Mouse (Mus musculus) retina, postnatal 7 days (tissue): ENCODE data around the gene Dync1li1.

Experiments
- DNase-seq: peaks from one replicate; pipeline ENCODE4 v3.0.0-alpha.2; 2012; ENCODE audit warnings: low read depth, low spot score

Dync1li1 gene

DNA sequence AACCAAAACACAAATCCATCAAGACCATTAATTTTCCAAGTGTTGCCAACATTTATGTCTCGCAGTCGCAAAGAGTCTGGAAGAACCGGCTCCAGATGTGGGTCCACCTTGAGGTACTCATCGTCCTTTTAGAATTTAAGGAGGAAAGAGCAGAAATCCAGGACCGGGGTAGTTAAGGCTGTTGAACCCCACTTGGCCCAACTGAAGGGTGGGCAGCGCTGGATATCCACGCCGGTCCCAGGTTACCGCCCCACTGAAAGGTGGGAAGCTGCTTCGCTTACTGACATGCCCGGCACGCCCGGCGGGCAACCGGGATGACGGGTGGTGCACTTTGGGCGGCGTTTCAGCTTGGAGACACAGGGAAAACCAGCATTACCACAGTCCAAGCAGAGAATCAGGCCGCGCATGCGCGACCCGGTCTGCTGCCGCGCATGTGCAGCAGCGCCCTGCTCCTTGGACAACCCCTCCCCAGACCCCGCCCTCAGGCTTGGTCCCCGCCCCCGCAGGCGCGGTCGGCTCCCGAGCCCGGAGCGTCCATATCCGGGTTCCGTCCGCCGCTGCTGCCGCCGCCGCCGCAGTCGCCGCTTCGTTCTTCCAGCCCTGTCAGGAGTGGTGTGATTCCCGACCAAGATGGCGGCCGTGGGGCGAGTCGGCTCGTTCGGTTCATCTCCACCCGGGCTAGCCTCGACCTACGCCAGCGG is at the start of gene Dync1li1:
Dync1li1 (plus strand) TSS at position 539 of the 701 bp plus-strand sequence.
- peak; percentile 95 for DNase-seq

DNA sequence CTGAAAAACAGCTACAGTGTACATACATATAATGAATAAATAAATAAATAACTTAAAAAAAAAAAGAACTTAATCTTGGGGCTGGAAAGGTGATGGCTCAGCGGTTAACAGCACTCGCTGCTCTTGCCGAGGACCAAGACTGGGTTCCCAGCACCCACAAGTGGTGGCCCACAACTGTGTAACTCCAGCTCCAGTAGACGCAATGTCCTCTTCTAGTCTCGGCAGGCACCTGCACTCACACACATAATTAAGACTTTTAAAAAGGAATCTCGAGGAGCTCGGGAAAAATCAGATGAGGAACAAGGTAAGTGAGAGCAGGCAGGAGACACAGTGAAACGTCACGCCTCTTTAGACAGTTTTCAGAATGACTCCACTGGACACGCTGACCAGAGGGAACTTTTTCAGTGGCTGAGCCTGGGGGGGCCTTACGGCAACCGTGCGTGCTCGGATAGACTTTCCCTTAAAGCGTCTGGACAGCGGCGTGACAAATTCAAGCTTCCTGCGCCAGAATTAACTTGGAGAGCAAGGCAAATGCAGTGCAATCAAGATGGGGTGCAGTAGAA is 49.3 kb upstream of the Dync1li1 start:
- DNase-seq = no peak

DNA sequence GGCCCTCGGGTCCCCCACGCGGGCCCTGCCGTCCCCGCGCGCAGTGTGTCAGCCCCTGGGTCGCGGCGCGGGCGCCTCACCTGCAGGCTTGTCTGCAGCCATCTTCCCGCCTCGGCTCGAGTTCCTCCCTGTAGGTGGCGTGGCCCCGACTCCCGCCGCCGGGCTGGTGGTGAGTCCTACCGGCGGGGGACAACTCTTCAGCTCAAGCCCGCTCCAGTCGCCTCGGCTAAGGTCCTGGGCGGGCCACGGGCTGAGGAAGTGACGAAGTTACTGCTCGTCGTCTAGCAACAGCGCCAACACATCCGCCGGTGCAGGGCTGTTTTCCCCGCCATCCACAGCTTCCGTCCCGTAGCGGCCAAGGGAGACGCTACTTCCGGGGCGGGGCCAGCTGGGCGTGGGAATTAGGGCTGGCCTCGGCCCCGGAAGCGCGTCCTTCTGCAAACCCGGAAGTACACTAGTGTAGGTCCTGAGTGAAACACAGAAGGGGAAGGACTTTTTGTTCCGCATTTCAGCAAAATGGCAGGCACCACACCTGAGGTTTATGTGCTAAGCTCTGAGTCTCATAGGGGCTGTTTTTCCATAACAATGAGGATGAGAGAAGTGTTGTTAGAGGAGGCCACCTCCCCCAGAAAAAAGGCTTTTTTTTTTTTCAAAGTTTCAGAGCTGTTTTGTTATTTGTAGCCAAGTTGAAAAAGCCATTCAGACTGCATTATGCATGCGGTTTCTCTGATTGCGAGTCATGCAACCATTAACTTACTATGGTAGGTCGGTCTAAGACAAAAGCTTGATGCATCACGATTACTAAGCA is 48.5 kb upstream of the Dync1li1 start, which contains the start of gene Cnot10:
Cnot10 (minus strand) TSS at position 346 of the 808 bp plus-strand sequence.
- DNase-seq = peak; percentile 98

DNA sequence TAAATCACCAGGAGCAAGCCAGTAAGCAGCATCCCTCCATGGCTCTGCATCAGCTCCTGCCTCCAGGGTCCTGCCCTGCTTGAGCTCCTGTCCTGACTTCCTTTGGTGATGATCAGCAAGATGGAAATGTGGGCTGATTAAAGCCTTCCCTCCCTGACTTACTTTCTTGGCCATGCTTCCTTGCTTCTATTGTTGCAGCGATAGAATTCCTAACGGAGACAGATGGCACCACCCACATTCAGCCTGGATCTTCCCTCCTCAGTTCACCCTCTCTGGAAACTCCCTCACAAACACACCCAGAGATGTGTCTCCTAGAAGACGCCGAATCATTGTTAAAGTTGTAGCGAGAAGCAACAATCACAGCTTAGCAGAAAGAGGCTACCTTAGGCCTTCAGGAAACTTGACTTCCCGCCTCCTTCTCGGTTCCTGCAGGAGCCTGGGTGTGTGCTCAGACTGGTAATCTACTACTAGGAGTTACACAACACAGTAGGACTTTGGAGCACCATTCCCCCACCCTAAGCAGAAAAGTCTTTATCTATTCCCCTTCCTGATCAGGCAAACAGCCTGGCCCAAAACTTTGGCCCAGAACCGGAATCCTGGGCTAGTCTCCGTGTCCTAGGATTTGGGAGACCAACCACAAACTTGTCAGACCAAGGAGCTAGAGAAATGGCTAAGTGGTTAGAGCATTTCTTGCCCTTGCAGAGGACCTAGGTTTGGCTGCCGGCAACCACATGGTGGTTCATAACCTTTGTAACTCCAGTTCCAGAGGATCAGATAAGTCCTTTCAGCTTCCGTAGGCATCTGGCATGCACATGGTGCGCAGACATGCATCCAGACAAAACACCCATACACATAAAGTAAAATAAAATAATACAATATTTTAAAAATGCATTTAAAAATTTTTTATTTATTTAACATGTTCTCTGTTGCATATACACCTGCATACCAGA is 41.8 kb upstream of the Dync1li1 start:
- DNase-seq = no peak

DNA sequence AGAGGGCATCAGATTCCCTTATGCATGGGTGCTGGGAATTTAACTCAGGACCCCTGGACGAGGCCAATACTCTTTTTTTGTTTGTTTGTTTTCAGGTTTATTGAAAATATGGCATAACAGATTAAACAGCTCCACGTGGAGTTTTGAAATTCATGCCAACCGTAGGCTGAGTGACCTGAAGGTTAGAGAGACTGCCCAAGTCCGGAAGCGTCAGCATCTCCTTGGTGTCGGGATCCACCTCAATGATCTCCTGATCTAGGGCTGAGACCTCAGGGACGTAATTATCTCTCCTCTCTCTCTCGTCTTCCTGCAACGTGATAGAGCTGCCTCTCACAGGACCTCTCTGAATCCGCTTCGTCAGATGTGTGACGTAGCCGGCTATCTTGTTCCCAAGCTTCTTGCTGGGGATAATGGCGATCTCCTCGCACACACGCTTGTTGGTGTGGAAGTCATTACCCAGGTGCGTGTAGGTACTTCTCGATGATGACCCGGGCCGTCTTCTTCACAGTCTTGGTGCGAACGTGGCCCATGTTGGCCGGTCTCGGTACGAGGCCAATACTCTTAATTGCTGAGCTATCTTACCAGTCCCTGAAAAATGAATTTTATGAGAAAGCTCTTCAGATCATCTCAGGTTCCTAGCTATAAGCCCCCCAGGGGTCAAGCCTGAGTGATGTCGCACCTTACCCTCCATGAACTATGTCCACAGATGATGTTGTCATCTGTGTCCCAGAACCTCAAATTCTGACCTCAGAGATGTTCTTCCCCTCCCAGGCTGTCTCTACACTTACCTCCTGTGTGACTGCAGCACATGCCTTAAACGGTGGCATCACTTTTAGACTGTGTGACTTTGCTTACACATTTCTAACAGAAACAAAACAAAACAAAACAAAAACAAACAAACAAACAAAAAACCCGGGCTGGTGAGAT is 40.8 kb upstream of the Dync1li1 start:
- DNase-seq = no peak

DNA sequence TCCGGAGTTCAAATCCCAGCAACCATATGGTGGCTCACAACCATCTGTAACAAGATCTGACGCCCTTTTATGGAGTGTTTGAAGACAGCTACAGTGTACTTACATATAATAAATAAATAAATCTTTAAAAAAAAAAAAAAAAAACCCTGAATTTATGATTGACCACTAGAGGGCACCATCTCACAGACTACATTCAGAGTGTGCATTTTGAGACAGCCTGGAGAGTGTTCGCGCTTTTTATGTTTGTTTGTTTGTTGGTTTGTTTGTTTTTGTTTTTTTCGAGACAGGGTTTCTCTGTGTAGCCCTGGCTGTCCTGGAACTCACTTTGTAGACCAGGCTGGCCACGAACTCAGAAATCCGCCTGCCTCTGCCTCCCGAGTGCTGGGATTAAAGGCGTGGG is 40.1 kb upstream of the Dync1li1 start:
- DNase-seq = peak; percentile 49

DNA sequence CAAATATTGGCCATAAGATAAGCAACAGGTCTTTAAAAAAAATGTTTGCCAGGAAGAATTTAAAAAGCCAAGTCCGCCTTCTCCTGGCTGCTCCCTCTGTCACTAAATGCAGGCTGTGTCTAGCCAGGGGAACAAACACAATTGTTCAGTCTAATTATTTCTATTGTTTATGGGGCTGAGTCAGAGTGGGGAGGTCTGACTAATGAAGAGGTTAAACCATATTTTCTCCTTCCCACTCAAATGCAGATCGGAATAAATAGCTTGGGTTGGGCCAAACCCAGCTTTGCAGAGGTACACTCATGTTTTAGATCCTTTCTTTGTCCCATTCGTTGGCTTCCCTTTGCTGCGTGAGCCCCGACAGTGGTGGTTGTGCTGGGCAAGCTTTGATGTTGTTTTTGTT is 39.2 kb upstream of the Dync1li1 start:
- no peak for DNase-seq

DNA sequence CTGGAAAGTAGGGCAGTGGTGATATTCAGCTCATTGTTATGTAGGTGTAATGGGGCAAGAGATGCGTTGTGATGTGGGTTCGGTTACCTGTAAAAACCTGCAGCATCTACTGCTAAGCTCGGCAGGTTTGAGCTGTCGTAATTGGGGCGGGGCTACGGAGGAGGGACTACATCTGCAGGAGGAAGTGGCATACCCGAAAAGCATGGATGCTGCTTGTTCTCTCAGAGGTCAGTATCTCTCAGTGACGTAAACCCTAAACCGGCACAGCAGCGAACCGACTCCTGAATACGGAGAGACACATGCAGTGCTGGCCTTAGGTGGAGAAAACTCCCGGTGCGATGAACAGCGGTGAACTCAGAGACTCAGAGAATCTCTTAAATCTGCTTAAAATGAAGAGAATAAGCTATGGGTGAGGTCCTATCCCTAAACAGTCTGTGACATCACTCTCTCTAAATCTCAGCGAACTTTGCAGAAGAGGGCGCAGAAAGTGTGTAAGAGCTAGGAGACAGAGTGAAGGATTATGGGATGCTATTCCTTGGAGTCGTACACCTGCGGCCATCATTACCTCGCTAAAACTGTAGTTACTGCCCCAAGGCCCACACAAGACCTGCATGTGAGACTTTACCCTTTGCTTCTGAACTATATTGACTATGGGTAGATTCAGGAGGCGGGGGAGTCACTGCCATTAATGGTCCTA is 37.5 kb upstream of the Dync1li1 start:
- no peak for DNase-seq

DNA sequence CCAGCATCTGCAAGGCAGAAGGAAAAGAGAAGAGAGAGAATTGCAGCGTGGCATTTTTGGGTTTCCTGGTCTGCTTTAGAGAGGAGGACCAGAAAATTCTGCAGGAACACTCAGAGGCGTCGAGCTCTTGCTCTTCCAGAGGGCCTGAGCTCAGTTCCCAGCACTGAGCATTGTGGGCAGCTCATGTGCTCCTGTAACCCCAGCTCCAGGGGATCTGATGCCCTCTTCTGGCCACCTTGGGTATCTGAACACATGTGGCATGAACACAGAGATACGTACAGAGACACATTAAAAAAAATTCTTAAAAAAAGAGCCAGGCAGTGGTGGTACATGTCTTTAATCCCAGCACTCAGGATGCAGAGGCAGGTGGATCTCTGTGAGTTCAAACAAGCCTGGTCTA is 33.2 kb upstream of the Dync1li1 start:
- no peak for DNase-seq

DNA sequence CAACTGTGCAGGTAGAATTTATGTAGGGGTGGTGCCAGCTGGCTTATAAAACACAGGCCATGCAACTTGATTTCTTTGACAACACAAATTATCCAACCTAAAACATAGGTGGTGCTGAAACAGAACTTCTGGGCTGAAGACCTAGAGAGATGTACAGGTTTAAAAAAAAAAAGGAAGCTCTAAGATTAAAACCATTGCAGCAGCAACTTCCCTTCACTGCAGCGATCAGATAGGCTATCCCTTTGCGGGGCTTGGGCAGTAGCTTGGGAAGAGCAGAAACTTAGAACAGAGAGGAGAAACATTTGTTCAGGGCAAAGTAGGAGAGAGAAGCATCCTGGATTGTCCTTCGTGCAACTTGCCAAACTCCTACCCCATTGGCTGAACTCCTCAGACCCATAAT is 31.9 kb upstream of the Dync1li1 start:
- no peak for DNase-seq

DNA sequence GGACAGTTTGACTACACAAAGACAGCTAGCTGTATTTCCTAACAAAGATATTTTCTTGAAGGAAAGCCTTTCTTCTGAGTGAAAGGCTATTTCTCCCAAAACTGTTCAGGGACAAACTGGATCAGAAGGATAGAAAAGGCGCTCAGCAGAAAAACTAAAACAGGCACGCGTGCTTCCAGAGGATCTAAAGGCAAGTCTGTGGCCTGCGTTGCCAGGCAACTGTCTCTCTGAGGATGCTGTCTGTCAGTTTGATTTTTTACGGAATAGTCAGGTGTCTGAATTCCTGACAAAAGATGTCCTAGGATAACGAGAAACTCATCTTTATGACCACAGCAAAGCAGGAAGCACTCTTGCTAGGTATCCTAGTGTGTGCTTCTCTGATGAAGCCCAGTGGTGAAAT is 28.1 kb upstream of the Dync1li1 start:
- no peak for DNase-seq

DNA sequence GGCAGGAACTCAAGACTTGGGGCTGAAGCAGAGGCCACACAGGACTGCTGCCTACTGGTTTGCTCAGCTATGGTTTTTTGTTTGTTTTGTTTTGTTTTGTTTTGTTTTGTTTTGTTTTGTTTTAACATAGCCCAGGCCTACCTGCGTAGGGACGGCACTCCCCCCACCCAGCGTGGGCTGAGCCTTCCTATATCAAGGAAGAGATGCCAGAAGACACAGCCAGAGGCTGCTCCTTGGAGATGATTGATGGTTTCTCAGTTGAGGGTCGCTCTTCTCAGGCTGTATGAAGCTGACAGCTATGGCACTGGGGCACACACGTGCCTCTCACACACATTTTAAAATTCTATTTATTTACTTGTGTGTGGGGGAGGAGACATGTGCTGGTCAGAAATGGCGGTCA is 27.6 kb upstream of the Dync1li1 start:
- DNase-seq = no peak

DNA sequence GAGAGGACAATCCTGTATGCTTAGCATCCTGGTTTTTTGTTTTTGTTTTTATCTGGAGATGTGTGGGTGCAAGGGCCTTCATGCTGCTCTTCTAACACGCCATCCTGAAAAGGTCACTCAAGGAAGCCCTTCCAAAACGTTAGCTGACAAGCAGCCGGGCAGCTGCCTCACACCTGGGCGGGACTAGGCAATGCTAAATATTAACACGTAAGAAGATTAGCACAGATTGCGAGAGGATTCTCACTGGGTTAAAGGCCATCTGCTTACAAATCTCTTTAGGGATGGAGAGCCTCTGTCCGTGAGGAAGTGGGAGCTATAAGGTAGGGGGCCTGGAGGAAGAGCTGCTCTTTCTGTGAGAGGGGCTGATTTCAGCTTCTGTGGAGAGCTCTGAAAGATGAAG is 26.6 kb upstream of the Dync1li1 start:
- DNase-seq = peak; percentile 73

DNA sequence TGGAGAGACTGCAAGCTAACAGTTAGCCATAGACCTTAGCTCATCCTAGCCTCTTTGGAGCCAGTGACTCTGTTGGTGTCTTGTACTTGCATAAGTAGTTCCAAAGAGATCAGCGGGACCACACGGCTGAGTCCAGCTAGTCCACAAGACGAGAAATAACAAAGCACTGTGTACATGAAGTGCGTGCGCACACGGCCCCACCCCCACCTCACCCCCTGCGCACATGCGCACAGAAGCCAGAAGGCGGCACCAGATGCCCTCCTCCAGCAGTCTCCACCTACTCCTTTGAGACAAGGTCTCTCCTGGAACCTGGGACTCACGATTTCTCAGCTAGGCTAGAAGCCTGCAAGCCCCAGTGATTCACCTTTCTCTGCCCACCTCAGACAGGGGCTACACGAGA is 24.8 kb upstream of the Dync1li1 start:
- DNase-seq = no peak

DNA sequence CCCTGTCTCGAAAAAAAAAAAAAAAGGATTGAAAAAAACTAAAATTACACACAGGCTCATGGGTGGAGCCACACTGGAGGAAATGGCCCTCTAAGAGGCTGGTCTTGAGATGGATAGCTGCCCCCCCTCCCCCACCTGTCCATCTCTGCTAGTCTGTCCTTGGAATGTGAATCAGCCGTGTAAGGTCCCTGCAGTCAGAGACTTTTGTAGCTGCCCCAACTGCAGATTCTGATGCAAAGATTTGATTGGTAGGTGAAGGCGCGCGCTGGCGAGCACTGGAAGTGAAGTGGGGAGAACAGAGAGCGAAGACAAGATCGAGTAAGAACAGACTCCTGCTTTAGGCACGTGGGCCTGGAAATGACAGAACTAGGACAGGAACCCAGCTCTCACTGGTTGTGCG is 21.7 kb upstream of the Dync1li1 start:
- DNase-seq = no peak

DNA sequence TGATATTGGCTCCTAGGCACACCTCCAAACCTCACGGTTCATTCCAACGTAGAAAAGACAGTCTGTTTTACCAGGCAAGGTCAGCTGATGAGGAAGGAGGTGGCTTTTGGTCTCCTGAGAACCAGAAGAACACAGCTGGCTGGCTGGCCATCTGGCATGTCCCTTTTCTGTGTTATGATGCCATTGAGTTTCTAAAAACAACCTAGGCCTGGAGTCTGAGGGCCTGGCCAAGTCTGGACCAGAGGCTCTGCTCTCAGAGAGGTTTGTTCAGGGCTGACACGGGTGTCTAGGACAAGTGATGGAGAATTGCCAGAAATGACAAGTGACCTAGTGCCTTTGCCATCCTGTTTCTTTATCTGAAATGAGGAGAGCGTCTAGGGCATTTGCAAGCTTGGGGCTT is 20.5 kb upstream of the Dync1li1 start:
- DNase-seq = no peak

DNA sequence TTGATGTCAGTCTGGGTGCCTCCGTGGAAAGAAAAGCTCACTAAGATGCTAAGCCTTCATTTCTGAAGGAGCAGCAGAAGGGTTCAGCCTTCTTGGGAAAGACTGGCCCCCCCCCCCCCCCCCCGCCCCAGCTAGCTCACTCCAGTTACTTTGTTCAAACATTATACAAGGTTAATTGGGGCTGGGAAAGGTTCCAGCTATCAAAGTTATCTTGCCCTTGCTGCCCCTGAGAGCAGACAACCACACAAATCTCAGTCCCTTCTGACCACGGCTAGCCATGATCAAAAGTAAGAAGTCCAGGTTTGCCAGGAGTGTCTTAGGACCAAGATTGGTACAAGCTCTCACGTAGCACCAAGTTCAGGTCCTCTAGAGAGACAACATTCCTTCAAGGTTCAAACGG is 19.6 kb upstream of the Dync1li1 start:
- DNase-seq = no peak

DNA sequence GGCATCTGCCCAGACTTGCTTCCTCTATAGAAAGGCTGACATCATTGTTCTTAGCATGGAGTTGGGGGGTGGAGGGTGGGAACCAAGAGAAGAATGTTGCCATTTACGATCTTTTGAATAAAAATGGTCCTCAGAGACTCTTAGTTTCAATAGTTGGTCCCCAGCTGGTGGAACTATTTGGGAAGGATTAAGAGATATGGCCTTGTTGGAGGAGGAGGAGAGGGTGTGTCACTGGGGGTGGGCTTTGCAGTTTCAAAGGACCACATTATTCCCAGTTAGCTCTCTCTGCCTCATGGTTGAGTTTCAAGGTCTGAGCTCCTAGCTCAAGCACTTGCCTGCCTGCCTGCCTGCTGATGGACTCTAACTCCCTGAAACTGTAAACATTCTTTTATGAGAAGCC is 16.6 kb upstream of the Dync1li1 start:
- no peak for DNase-seq

DNA sequence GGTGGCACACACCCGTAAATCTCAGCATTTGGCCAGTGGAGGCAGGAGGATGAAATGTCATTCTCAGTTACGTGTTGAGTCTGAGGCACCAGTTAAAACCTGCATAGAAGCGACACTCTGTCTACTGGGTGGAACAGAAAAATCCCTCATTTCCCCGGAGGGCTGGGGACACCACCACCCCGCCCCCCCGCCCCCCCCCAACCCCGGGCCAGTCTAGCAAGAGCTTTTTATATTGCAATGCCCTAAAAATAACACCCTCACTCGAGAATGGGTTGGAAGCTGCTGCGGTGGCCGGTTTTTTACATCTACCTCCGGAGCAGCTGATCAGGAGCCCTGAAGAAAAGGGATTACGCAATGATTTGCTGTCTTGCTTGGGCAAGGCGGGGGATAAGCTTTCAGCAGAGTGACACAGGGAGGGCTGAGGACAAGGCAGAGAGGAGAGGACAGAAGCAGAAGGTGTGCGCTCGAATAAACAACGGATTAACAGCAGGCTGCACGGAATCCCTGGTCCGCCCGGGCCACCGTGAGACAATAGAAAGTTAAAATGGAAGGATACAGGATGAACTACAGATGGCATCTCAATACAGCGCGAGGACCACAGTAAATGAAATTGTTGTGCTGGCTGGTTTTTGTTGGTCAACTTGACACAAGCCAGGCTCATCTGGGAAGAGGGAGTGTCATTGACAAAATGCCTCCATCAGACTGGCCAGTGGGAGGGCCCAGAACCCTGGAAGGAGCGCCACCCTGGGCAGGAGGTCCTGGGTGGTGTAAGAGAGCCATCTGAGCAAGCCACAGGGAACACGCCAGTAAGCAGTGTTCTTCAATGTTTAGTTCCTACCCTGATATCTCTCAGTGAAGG is 15.7 kb upstream of the Dync1li1 start:
- peak; percentile 65 for DNase-seq
